Mouse (Mus musculus) heart, embryonic 11.5 days (tissue): ENCODE results near the gene Ppm1b. TPM values are rescaled to one million over a fixed set of nuclear protein-coding genes. Genes with fewer than 3 reads are reported as not detected.

Experiments
- ATAC-seq: fragments of 200-750 bp; cut with Nextera tagmentation; replicated peaks from 2 replicates; pipeline ENCODE4 v1.8.0; 2017; ENCODE audit warnings: moderate library complexity; ENCODE audit not compliant: insufficient number of reproducible peaks, low FRiP score, low TSS enrichment
- H3K27ac ChIP-seq: fragments of 300-500 bp; sonication (generic); 2 replicates; pipeline ENCODE4 v1.5.1; 2014; ENCODE audit warnings: mild to moderate bottlenecking, low read depth, low read length
- H3K27me3 ChIP-seq: fragments of 300-500 bp; sonication (generic); 2 replicates; pipeline ENCODE4 v1.6.1; 2014; ENCODE audit warnings: mild to moderate bottlenecking, low read length, mixed read lengths; ENCODE audit not compliant: control insufficient read depth, insufficient read depth
- H3K36me3 ChIP-seq: fragments of 300-500 bp; sonication (generic); 2 replicates; pipeline ENCODE4 v1.6.1; 2014; ENCODE audit warnings: mild to moderate bottlenecking, low read length, moderate library complexity, mixed read lengths; ENCODE audit not compliant: control insufficient read depth, insufficient read depth
- H3K4me1 ChIP-seq: fragments of 300-500 bp; sonication (generic); 2 replicates; pipeline ENCODE4 v1.6.1; 2014; ENCODE audit warnings: low read length; ENCODE audit not compliant: control insufficient read depth, insufficient read depth
- H3K4me2 ChIP-seq: fragments of 300-500 bp; sonication (generic); 2 replicates; pipeline ENCODE4 v1.6.1; 2014; ENCODE audit warnings: mild to moderate bottlenecking, moderate library complexity
- H3K4me3 ChIP-seq: fragments of 300-500 bp; sonication (generic); 2 replicates; pipeline ENCODE4 v1.5.1; 2014; ENCODE audit warnings: low read depth, low read length
- H3K9ac ChIP-seq: fragments of 300-500 bp; sonication (generic); 2 replicates; pipeline ENCODE4 v1.6.1; 2014; ENCODE audit warnings: mild to moderate bottlenecking, low read depth, low read length, moderate library complexity
- H3K9me3 ChIP-seq: fragments of 300-500 bp; sonication (generic); replicated peaks from 2 replicates; pipeline ENCODE4 v1.6.1; 2016; ENCODE audit warnings: low read length; ENCODE audit not compliant: control insufficient read depth
- WGBS: fragments of 180-500 bp; shearing (Covaris S2); extraction: QIAGEN DNeasy Blood & Tissue Kit; methylation state at CpG from one replicate; pipeline ENCODE4 v1.1.7; 2014; ENCODE audit not compliant: insufficient replicate concordance; 5-methylcytosine and 5-hydroxymethylcytosine counted together
- polyA plus RNA-seq: library from polyadenylated mRNA; unstranded; fragments of >200 nt; fragmentation: Nextera tagmentation; extraction: Ambion mirVana; gene quantifications from 2 replicates; pipeline ENCODE4 v1.2.1, GENCODE M21; 2014

Ppm1b gene
- polyA plus RNA-seq, 1 experiment from 2014 or later = 58.9 TPM

DNA sequence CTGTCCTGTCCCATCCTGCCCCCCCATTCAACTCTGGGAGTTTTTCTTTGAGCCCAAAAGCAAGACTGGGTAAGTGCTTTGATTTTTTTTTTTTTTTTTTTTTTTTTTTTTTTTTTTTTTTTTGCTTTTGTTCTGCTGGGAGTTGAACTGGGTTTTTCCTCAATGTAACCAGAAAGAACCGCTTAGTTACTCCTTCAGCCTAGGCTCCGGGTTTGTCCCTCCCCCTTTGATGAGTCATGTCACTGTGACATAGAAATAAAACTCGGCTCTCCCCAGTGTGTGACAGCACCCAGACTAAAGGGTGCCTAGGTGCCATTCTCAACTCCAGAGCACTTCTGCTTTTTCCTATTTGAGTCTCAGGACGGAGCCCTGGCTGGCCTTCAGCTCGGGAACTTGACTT, 62.3 kb downstream of the Ppm1b start:
- ATAC-seq = no peak
- H3K36me3 ChIP-seq = no peaks in the 10 kb centered on the region
- H3K4me3 ChIP-seq = no peak overlapping the region
- no peak overlapping the region for H3K9ac ChIP-seq
- no peaks in the 10 kb centered on the region for H3K4me1 ChIP-seq
- H3K4me2 ChIP-seq = no peak overlapping the region
- no peaks in the 10 kb centered on the region for H3K27me3 ChIP-seq
- H3K27ac ChIP-seq = no peak overlapping the region
- no peaks in the 10 kb centered on the region for H3K9me3 ChIP-seq
- 71% methylated on average over 5 of the region's 5 CpGs for WGBS

GRCm38 (mm10) chr17:85020343-85020742, 63.8 kb downstream of the Ppm1b start:
- 80% methylated on average over 3 of the region's 3 CpGs for WGBS
- ATAC-seq = no peak

DNA sequence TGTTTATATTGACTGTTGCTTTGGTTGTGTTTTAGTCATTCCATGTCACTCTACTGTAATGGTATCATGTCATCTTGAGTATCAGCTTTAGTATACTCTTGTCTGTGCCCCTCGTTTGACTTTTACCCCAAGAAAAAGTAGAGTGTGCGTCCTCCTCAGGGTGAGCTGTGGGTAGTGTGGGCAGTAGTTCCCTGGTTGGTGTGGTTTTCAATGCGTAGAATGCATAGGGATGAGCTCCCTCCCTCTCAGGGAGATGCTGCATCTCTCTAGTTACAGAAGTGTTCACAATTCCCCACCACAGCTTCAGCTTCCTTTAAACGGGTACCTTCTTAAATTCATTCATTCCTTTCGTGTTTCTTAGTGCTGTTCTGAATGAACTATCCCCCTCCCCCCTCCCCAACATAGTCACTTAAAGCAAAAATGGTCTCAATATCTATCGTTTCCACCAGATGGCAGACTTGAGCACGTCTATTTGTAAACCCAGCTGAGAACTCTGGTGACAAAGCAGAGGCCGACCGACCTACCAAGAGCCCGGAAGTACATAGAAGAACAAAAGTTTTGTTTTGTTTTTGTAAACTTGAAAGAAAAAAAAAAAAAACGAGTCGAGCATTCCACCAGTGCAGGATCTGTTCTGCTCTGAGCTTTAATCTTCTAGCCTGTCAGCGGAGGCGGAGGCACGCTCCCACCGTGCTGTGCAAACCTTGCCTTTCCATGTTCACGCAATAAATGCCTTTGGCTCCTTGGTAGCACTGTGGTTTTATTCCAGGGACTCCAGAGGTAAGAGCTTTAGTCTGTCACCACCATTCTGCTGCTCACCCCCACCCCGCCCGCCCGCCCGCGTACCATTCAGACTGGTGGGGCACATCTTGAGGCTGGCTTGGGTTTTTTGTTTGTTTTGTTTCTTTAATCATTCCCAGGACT, 67.0 kb downstream of the Ppm1b start:
- no peak for ATAC-seq
- Histone ChIP-seq H3K27me3 (no peaks in the 10 kb centered on the region), H3K4me3 (no peak overlapping the region), H3K9ac (no peak overlapping the region), H3K36me3 (no peaks in the 10 kb centered on the region), H3K4me1 (no peaks in the 10 kb centered on the region), H3K9me3 (no peaks in the 10 kb centered on the region), H3K27ac (no peak overlapping the region), H3K4me2 (no peak overlapping the region; the same call in 1 of the 2 replicates)
- 63% methylated on average over 22 of the region's 22 CpGs for WGBS

More at GRCm38 (mm10) chr17:85020343-85020742, 63.8 kb downstream of the Ppm1b start:
- H3K36me3 ChIP-seq = no peaks in the 10 kb centered on the region
- H3K27me3 ChIP-seq = no peaks in the 10 kb centered on the region
- H3K9ac ChIP-seq = no peak overlapping the region
- no peak overlapping the region for H3K4me2 ChIP-seq
- no peak overlapping the region for H3K4me3 ChIP-seq
- no peak overlapping the region for H3K27ac ChIP-seq
- no peaks in the 10 kb centered on the region for H3K4me1 ChIP-seq
- H3K9me3 ChIP-seq = no peaks in the 10 kb centered on the region

GRCm38 (mm10) chr17:85024237-85024636, 67.7 kb downstream of the Ppm1b start:
- 88% methylated on average over 8 of the region's 8 CpGs for WGBS

DNA sequence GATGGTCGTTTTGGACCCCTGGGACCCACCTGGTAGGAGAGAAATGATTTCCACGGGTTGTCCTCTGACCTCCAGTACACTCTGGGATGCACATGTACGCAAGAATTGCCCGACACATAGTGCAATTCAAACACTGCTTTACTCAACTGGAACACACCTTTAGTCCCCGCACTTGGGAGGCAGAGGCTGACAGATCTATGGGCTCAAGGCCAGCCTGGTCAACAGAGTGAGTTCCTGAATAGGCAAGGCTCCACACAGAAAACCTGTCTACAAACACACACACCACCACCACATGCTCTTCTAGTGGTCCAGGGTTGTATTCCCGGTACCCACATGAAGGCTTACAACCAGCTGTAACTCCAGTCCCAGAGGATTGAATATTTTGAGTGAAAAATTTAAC, 68.6 kb downstream of the Ppm1b start:
- Histone ChIP-seq H3K36me3 (no peaks in the 10 kb centered on the region), H3K4me3 (no peak overlapping the region), H3K27me3 (no peaks in the 10 kb centered on the region), H3K4me1 (no peaks in the 10 kb centered on the region), H3K4me2 (no peak overlapping the region), H3K27ac (no peak overlapping the region), H3K9ac (no peak overlapping the region), H3K9me3 (no peaks in the 10 kb centered on the region)
- 92% methylated on average over 6 of the region's 6 CpGs for WGBS
- ATAC-seq = no peak

More at GRCm38 (mm10) chr17:85024237-85024636, 67.7 kb downstream of the Ppm1b start:
- Histone ChIP-seq H3K36me3 (no peaks in the 10 kb centered on the region), H3K4me2 (no peak overlapping the region), H3K4me1 (no peaks in the 10 kb centered on the region), H3K27me3 (no peaks in the 10 kb centered on the region), H3K27ac (no peak overlapping the region), H3K9me3 (no peaks in the 10 kb centered on the region), H3K9ac (no peak overlapping the region), H3K4me3 (no peak overlapping the region)
- ATAC-seq = no peak

DNA sequence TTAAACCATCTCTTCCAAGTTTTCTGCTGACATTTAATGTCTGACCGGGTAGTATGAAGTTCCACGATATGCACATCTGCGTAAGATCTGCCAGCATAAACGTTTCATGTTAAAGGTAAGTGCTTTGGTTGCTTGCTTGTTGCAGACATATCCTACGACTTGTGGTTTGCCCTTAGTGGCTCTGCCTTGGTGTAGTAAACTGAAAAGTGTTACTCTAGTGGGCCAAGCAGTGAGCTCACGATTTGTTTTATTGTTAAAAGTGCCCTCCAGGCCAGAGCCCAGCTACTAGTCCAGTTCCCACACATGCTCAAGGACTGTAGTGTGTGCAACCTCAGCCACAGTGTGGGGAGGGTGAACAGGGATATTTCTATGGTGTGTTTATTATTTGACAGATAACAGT, 69.9 kb downstream of the Ppm1b start:
- Histone ChIP-seq H3K9ac (no peak overlapping the region), H3K4me2 (no peak overlapping the region), H3K27me3 (no peaks in the 10 kb centered on the region), H3K4me3 (no peak overlapping the region), H3K9me3 (no peaks in the 10 kb centered on the region), H3K4me1 (no peaks in the 10 kb centered on the region), H3K36me3 (no peaks in the 10 kb centered on the region), H3K27ac (no peak overlapping the region)
- WGBS = 90% methylated on average over 6 of the region's 6 CpGs
- ATAC-seq = no peak

- Histone ChIP-seq H3K4me3 (no peak overlapping the region), H3K9ac (no peak overlapping the region), H3K4me1 (no peaks in the 10 kb centered on the region), H3K27me3 (no peaks in the 10 kb centered on the region), H3K4me2 (no peak overlapping the region), H3K9me3 (no peaks in the 10 kb centered on the region), H3K36me3 (no peaks in the 10 kb centered on the region), H3K27ac (no peak overlapping the region)
- WGBS = 78% methylated on average over 3 of the region's 3 CpGs
- no peak for ATAC-seq
Observed at GRCm38 (mm10) chr17:85027247-85027646, 70.7 kb downstream of the Ppm1b start.

DNA sequence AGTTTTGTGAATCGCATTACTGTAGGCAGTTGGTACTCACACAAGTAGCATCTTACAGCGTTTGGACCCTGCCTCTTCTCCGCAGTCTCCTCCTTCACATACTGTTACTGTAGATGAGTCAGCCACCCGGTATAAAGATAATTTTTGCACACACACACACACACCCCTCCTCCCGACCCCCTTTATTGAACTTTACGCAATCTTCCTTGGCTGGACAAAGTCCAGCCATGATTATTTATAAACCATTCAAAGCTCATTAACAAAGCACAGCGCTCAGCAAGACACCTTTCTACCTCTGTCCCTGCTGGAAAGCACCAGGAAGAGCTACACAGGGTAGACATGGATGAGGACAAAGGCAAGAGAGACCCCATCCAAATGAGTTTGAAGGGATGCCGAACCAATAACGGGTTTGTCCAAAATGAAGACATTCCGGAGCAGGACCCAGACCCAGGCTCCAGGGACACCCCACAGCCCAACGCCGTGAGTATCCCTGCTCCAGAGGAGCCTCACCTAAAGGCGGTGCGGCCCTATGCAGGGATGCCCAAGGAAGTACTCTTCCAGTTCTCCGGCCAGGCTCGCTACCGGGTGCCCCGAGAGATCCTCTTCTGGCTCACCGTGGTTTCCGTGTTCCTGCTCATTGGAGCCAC, 71.7 kb downstream of the Ppm1b start, which contains the start of gene Slc3a1:
Slc3a1 (plus strand) TSS at position 284 of the 647 bp plus-strand sequence.
- Histone ChIP-seq H3K9me3 (no peaks in the 10 kb centered on the region), H3K9ac (no peak within 1 kb of the TSS), H3K27ac (no peak within 1 kb of the TSS), H3K36me3 (no peaks in the 10 kb centered on the region), H3K4me2 (no peak within 1 kb of the TSS), H3K4me3 (no peak within 1 kb of the TSS), H3K27me3 (no peaks in the 10 kb centered on the region), H3K4me1 (no peaks in the 10 kb centered on the region)
- 88% methylated on average over 20 of the region's 20 CpGs for WGBS
- no peak for ATAC-seq
